Mouse (Mus musculus): ENCODE results near the gene 9230104L09Rik. TPM values are rescaled to one million over a fixed set of nuclear protein-coding genes. Genes with fewer than 3 reads are reported as not detected.

9230104L09Rik gene
- total and polyA plus RNA-seq, 3 experiments, result not detected

DNA sequence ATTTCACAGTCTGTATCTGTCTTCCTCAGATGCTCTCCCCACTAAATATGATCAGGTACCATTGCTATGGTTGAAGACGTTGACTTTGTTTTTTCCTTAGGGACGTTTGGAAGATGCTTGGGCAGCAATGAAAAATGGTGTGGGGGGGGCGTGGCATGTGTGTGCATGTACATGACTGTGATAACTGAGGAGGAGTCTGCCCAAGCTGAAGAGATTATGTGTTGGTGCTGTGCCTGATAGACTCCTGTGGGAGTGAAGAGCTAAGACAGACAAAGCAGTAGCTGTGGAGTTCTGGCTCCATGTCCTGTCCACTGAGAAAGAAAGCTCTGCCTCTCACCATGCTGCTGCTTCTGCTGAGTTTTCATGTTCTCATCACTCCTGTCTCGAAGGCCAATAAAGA is 29.9 kb downstream of the 9230104L09Rik start, which contains the start of gene Cst9:
Cst9 (plus strand) TSS at position 236 of the 400 bp plus-strand sequence.
- H3K4me3 ChIP-seq (replicated peaks in 1 of 3; ENCODE audit: low read depth in 2 of 3, low read length in 2 of 3, poor library complexity in 1 of 3), result no peak within 1 kb of the TSS
- H3K27me3 ChIP-seq (replicated peaks), result peaks cover 6% of the 10 kb centered on the region
- no peak within 1 kb of the TSS for H3K4me2 ChIP-seq (ENCODE audit: insufficient read depth, low read depth, poor library complexity, severe bottlenecking)
- no peak within 1 kb of the TSS for H3K9ac ChIP-seq (ENCODE audit: insufficient read depth, low read depth)
- no peak within 1 kb of the TSS for H3K27ac ChIP-seq (ENCODE audit: insufficient read depth, low read depth)
- no peaks in the 10 kb centered on the region for H3K9me3 ChIP-seq (replicated peaks; ENCODE audit: low read length)
- no peaks in the 10 kb centered on the region for H3K79me2 ChIP-seq (replicated peaks; ENCODE audit: control insufficient read depth, extremely low read depth, insufficient read depth, poor library complexity, severe bottlenecking)
- H3K4me1 ChIP-seq (ENCODE audit: control insufficient read depth in 1 of 2, insufficient read depth in 2 of 2), result no peaks in the 10 kb centered on the region
- dilution Hi-C loops (cut with MboI; ENCODE audit: extremely low pct_ligation_motif_present, extremely low pct_unique_long_range_greater_than_20kb, low sequenced_read_pairs), result no loop called here
- in situ Hi-C loops (cut with MboI; ENCODE audit: low pct_ligation_motif_present, low pct_unique_long_range_greater_than_20kb, low sequenced_read_pairs), result no loop called here
- no peaks in the 10 kb centered on the region for H3K36me3 ChIP-seq (replicated peaks in 1 of 2; ENCODE audit: control insufficient read depth in 1 of 2, insufficient read depth in 1 of 2, low read length in 1 of 2)
- TF ChIP-seq NRF1 (IDR thresholded peaks at IDR 0.05; ENCODE audit: low read depth, low read length) (no peak), CHD2 (IDR thresholded peaks at IDR 0.05; ENCODE audit: low read length) (no peak), USF1 (IDR thresholded peaks at IDR 0.05; ENCODE audit: low read depth, low read length) (no peak), IRF4 (IDR thresholded peaks at IDR 0.05; ENCODE audit: low read depth, low read length) (no peak), MAFK (IDR thresholded peaks at IDR 0.05; ENCODE audit: insufficient replicate concordance, low read length) (no peak), USF2 (conservative IDR thresholded peaks at IDR 0.05; ENCODE audit: low read depth, low read length) (no peak), ZKSCAN1 (IDR thresholded peaks at IDR 0.05; ENCODE audit: borderline replicate concordance, low read depth, low read length) (no peak), MEF2A (IDR thresholded peaks at IDR 0.05; ENCODE audit: borderline replicate concordance, low read depth, low read length) (no peak), RAD21 (IDR thresholded peaks at IDR 0.05; ENCODE audit: low read depth, low read length) (no peak), TCF12 (IDR thresholded peaks at IDR 0.05; ENCODE audit: low read depth, low read length) (no peak), JUN (IDR thresholded peaks at IDR 0.05; ENCODE audit: insufficient read depth, low read depth, low read length) (no peak), PAX5 (IDR thresholded peaks at IDR 0.05; ENCODE audit: low read length) (no peak), POLR2AphosphoS2 (IDR thresholded peaks at IDR 0.05; ENCODE audit: low read depth, low read length) (no peak), UBTF (IDR thresholded peaks at IDR 0.05; ENCODE audit: low read depth, low read length) (no peak), NELFE (IDR thresholded peaks at IDR 0.05; ENCODE audit: low read depth, low read length) (no peak), SMC3 (IDR thresholded peaks at IDR 0.05; ENCODE audit: low read depth, low read length) (no peak), KAT2A (IDR thresholded peaks at IDR 0.05; ENCODE audit: insufficient replicate concordance, low read length) (no peak), MAZ (IDR thresholded peaks at IDR 0.05; ENCODE audit: low read depth, low read length) (no peak), ZNF384 (IDR thresholded peaks at IDR 0.05; ENCODE audit: low read depth, low read length) (no peak)
- DNase-seq (ENCODE audit: extremely low read depth), result no peak

DNA sequence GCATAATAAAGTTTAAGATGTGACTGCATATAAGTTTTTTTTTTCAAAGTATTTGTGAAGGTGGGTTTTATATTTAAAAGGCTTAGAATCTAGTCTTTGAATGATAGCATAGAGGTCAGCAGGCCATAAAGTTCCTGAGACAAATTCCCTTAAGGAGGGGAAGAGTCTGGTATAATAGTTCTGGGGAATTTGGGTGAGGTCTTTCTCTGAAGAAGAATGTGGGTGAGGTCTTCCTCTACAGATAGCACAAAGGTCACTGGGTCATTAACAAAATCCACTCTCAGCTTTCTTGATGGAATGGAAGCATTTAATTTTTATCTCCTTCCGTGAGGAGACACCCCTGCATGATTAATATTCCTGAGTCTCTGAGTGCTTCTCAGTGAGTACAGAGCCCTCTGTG is 38.9 kb downstream of the 9230104L09Rik start:
- Histone ChIP-seq H3K9ac (ENCODE audit: insufficient read depth, low read depth) (no peak overlapping the region), H3K27ac (ENCODE audit: insufficient read depth, low read depth) (no peak overlapping the region), H3K4me3 (replicated peaks in 1 of 3; ENCODE audit: low read depth in 2 of 3, low read length in 2 of 3, poor library complexity in 1 of 3) (no peak overlapping the region), H3K4me1 (ENCODE audit: control insufficient read depth in 1 of 2, insufficient read depth in 2 of 2) (no peaks in the 10 kb centered on the region), H3K79me2 (replicated peaks; ENCODE audit: control insufficient read depth, extremely low read depth, insufficient read depth, poor library complexity, severe bottlenecking) (no peaks in the 10 kb centered on the region), H3K4me2 (ENCODE audit: insufficient read depth, low read depth, poor library complexity, severe bottlenecking) (no peak overlapping the region), H3K27me3 (replicated peaks) (peaks cover 2% of the 10 kb centered on the region), H3K9me3 (replicated peaks; ENCODE audit: low read length) (no peaks in the 10 kb centered on the region), H3K36me3 (replicated peaks in 1 of 2; ENCODE audit: control insufficient read depth in 1 of 2, insufficient read depth in 1 of 2, low read length in 1 of 2) (no peaks in the 10 kb centered on the region)
- in situ Hi-C loops (cut with MboI; ENCODE audit: low pct_ligation_motif_present, low pct_unique_long_range_greater_than_20kb, low sequenced_read_pairs) (loop anchor here (10.0 kb wide), 1 partner anchor 51 kb away; the partner anchor contains the start of gene Cst11), dilution Hi-C loops (cut with MboI; ENCODE audit: extremely low pct_ligation_motif_present, extremely low pct_unique_long_range_greater_than_20kb, low sequenced_read_pairs) (no loop called here)
- TF ChIP-seq IRF4 (IDR thresholded peaks at IDR 0.05; ENCODE audit: low read depth, low read length) (no peak), POLR2AphosphoS2 (IDR thresholded peaks at IDR 0.05; ENCODE audit: low read depth, low read length) (no peak), JUND (conservative IDR thresholded peaks at IDR 0.05; ENCODE audit: low read depth, low read length) (no peak), TBP (conservative IDR thresholded peaks at IDR 0.05; ENCODE audit: low read depth, low read length) (no peak), MAX (IDR thresholded peaks at IDR 0.05; ENCODE audit: low read length) (no peak), NELFE (IDR thresholded peaks at IDR 0.05; ENCODE audit: low read depth, low read length) (no peak), EP300 (IDR thresholded peaks at IDR 0.05; ENCODE audit: low read length) (no peak), ZNF384 (IDR thresholded peaks at IDR 0.05; ENCODE audit: low read depth, low read length) (no peak)
- no peak for DNase-seq (ENCODE audit: extremely low read depth)

Measured in CH12.LX (cell line).